Mouse (Mus musculus) ovary, adult 2 months (tissue): ENCODE data around the gene Trim30d. TPM values are rescaled to one million over a fixed set of nuclear protein-coding genes. Genes with fewer than 3 reads are reported as not detected.

Experiments used
- polyA plus RNA-seq: library from polyadenylated mRNA; depleted of rRNA; stranded (reverse); fragments of >200 nt; gene quantifications from 2 replicates; pipeline ENCODE4 v1.2.3, GENCODE M21; 2012; rRNA removed

Gene Trim30d
- 1.5 and 2.5 TPM in 2 replicates for polyA plus RNA-seq

DNA sequence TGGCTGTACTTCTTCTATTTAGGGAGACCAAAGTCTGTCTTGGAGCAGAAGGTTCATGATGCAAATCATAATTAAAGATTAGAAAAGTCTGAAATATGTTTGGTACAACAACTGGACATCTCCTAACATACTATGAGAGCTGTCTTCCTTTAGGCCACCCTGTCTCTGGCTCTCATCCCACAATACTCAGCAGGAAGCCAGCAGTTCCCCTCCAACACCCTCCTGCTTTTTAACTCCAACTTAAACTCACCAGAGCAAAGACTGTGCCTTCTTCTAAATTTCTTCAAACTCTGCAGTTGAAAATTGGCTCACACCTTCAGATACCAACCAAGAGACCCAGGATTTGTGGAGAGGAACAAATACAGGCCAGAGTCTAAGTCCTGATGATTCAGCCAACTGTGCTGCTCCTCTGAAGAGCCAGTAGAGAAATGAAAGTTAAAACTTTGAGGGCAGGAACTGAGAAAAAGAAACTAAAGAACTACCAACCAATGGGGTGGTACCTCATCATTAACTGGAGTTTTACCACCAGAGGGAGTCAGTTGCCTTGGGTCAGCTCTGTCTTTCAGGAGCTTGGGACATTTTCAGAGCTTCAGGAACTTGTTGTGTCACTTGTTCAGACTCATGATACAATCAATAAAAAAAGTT lies at the start of gene Trim30d:
TSS of gene Trim30d (minus strand) at position 429 of the 645 bp plus-strand sequence.

DNA sequence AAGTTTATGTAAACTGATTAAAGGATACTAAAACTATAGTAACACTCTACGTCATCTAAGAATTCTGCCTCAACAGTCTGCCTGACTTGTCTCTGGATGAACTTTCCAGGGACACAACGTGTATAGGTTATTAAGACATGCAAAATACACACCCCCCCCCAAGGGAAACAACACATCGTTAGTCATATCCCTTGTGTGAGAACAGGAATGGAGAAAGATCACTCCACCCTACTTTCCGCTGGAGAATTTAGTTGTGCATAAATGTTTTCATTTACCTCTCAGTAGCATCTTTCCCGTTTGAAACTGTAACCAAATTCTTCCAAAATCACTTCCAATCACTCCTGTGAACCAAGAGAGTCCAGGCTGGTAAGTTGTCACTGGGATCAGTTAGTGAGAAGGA lies 42.2 kb upstream of the Trim30d start, which contains the start of gene Olfr651:
TSS of gene Olfr651 (plus strand) at position 301 of the 400 bp plus-strand sequence.

DNA sequence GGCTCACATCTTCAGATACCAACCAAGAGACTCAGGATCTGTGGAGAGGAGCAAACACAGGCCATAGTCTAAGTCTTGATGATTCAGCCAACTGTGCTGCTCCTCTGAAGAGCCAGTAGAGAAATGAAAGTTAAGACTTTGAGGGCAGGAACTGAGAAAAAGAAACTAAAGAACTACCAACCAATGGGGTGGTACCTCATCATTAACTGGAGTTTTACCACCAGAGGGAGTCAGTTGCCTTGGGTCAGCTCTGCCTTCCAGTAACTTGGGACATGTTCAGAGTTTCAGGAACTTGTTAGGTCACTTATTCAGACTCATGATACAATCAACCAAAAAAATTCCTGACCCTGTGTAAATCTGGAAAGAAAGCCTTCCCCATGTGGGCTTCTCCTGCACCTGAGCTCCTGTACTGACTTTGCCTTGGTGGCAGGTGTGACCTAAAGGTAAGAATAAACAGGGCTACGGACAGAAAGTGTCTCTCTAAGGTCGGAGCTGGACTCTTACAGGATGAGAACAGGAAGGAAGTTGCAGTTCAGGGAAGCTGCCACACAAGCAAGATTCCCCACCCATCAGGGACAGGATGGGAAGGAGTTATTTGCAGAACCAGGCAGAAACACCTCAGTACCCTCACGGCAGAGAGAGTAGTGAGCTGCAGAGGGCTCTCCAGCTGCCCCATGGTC lies 42.4 kb downstream of the Trim30d start, which contains the start of gene Trim30a:
TSS of gene Trim30a (minus strand) at position 129 of the 680 bp plus-strand sequence.

Other genes with a start within 250 kb of the Trim30d start
- 0.33 and 0.54 TPM in 2 replicates for gene Trim5, start 219.8 kb downstream of the Trim30d start, polyA plus RNA-seq
- gene Trim12a, start 192.4 kb downstream of the Trim30d start, polyA plus RNA-seq = 1.9 and 2.0 TPM in 2 replicates
- 1.7 and 2.0 TPM in 2 replicates for gene Trim34b, start 178.4 kb downstream of the Trim30d start, polyA plus RNA-seq
- 1.9 and 2.0 TPM in 2 replicates for gene Trim12c, start 154.5 kb downstream of the Trim30d start, polyA plus RNA-seq
- 0.02 and 0.03 TPM in 2 replicates for gene Trim30b, start 138.0 kb downstream of the Trim30d start, polyA plus RNA-seq
- not detected in 2 replicates for gene Trim30c, start 107.0 kb downstream of the Trim30d start, polyA plus RNA-seq
- gene Trim30a, start 42.7 kb downstream of the Trim30d start, polyA plus RNA-seq = 1.5 and 2.3 TPM in 2 replicates
- gene Olfr651, start 42.3 kb upstream of the Trim30d start, polyA plus RNA-seq = not detected in 2 replicates
- gene Olfr652, start 53.1 kb upstream of the Trim30d start, polyA plus RNA-seq = not detected in 2 replicates
- not detected in 2 replicates for gene Olfr653, start 69.5 kb upstream of the Trim30d start, polyA plus RNA-seq
- not detected in 2 replicates for gene Olfr654, start 79.2 kb upstream of the Trim30d start, polyA plus RNA-seq
- gene Olfr655, start 93.9 kb upstream of the Trim30d start, polyA plus RNA-seq = not detected in 2 replicates
- gene Olfr656, start 106.1 kb upstream of the Trim30d start, polyA plus RNA-seq = not detected in 2 replicates
- not detected in 2 replicates for gene Olfr657, start 116.9 kb upstream of the Trim30d start, polyA plus RNA-seq
- not detected in 2 replicates for gene Olfr658, start 139.5 kb upstream of the Trim30d start, polyA plus RNA-seq
- gene Olfr659, start 158.9 kb upstream of the Trim30d start, polyA plus RNA-seq = not detected in 2 replicates
- gene Olfr661, start 178.7 kb upstream of the Trim30d start, polyA plus RNA-seq = not detected in 2 replicates